Mouse (Mus musculus): ENCODE measurements at regions not wholly inside any gene's neighbourhood (a gene's known extent, or its start where the extent isn't known, plus 50 kb on each side); places are given as distances from the start of the nearest gene placed in this dataset.

GRCm38 (mm10) chr6:59556668-59557310 is 130.7 kb upstream of the Gprin3 start:
- DNase-seq (ENCODE audit: low read depth, low spot score), result no peak

- no peak for DNase-seq (ENCODE audit: low read depth, low spot score)
These were observed 110.9 kb upstream of the Gprin3 start for GRCm38 (mm10) chr6:59537025-59537424.

GRCm38 (mm10) chr6:59524940-59525265 is 98.8 kb upstream of the Gprin3 start:
- no peak for DNase-seq (ENCODE audit: low read depth, low spot score)

GRCm38 (mm10) chr6:59524095-59524939 is 98.2 kb upstream of the Gprin3 start:
- no peak for DNase-seq (ENCODE audit: low read depth, low spot score)

- DNase-seq (ENCODE audit: low read depth, low spot score), result no peak
These were observed 96.9 kb upstream of the Gprin3 start for GRCm38 (mm10) chr6:59522960-59523359.

GRCm38 (mm10) chr6:59500818-59501217 is 74.7 kb upstream of the Gprin3 start:
- no peak for DNase-seq (ENCODE audit: low read depth, low spot score)

- DNase-seq (ENCODE audit: low read depth, low spot score), result no peak
These were observed 72.7 kb upstream of the Gprin3 start for GRCm38 (mm10) chr6:59498800-59499199.

GRCm38 (mm10) chr6:59498079-59498478 is 72.0 kb upstream of the Gprin3 start:
- DNase-seq (ENCODE audit: low read depth, low spot score), result peak; percentile 6

- no peak for DNase-seq (ENCODE audit: low read depth, low spot score)
These were observed 63.0 kb upstream of the Gprin3 start for GRCm38 (mm10) chr6:59489001-59489575.

- DNase-seq (ENCODE audit: low read depth, low spot score), result no peak
These were observed 62.3 kb upstream of the Gprin3 start for GRCm38 (mm10) chr6:59488386-59488785.

GRCm38 (mm10) chr6:59484004-59484403 is 57.9 kb upstream of the Gprin3 start:
- no peak for DNase-seq (ENCODE audit: low read depth, low spot score)

GRCm38 (mm10) chr6:59483587-59483986 is 57.5 kb upstream of the Gprin3 start:
- no peak for DNase-seq (ENCODE audit: low read depth, low spot score)
